Mouse (Mus musculus) forebrain, postnatal 0 days (tissue): ENCODE measurements around the gene Abhd14b. TPM values are rescaled to one million over a fixed set of nuclear protein-coding genes. Genes with fewer than 3 reads are reported as not detected.

Experiments used
- ATAC-seq: fragments of 200-750 bp; cut with Nextera tagmentation; 2 replicates; pipeline ENCODE4 v1.8.0; 2017; ENCODE audit warnings: mild to moderate bottlenecking, moderate library complexity
- DNase-seq: peaks from one replicate; pipeline ENCODE4 v3.0.0-alpha.2; 2015
- H3K27ac ChIP-seq: fragments of 300-500 bp; sonication (generic); 2 replicates; pipeline ENCODE4 v1.5.1; 2014; ENCODE audit warnings: low read depth, mild to moderate bottlenecking, antibody characterized with exemption, low read length, moderate library complexity, mixed read lengths
- H3K27me3 ChIP-seq: fragments of 300-500 bp; sonication (generic); 2 replicates; pipeline ENCODE4 v1.6.1; 2014; ENCODE audit warnings: mild to moderate bottlenecking, low read length, mixed read lengths; ENCODE audit not compliant: insufficient read depth
- H3K36me3 ChIP-seq: fragments of 300-500 bp; sonication (generic); 2 replicates; pipeline ENCODE4 v1.6.1; 2014; ENCODE audit warnings: mild to moderate bottlenecking, moderate library complexity; ENCODE audit not compliant: insufficient read depth
- H3K4me1 ChIP-seq: fragments of 300-500 bp; sonication (generic); 2 replicates; pipeline ENCODE4 v1.6.1; 2014; ENCODE audit warnings: antibody characterized with exemption; ENCODE audit not compliant: insufficient read depth
- H3K4me2 ChIP-seq: fragments of 300-500 bp; sonication (generic); 2 replicates; pipeline ENCODE4 v1.6.1; 2014; ENCODE audit warnings: low read depth, mild to moderate bottlenecking, moderate library complexity
- H3K4me3 ChIP-seq: fragments of 300-500 bp; sonication (generic); 2 replicates; pipeline ENCODE4 v1.5.1; 2014; ENCODE audit warnings: low read depth, low read length, mixed read lengths
- H3K9ac ChIP-seq: fragments of 300-500 bp; sonication (generic); 2 replicates; pipeline ENCODE4 v1.6.1; 2014; ENCODE audit warnings: mild to moderate bottlenecking
- H3K9me3 ChIP-seq: fragments of 300-500 bp; sonication (generic); 2 replicates; pipeline ENCODE4 v1.6.1; 2016; ENCODE audit warnings: low read length
- CTCF ChIP-seq: sonication (generic); IDR thresholded peaks from 2 replicates; pipeline ENCODE4 v1.5.1; 2016; ENCODE audit warnings: antibody characterized with exemption, control low read depth, low read depth
- WGBS: fragments of 180-500 bp; shearing (Covaris S2); extraction: QIAGEN DNeasy Blood & Tissue Kit; methylation state at CpG from one replicate; pipeline ENCODE4 v1.1.7; 2014; 5-methylcytosine and 5-hydroxymethylcytosine counted together
- polyA plus RNA-seq: library from polyadenylated mRNA; unstranded; fragments of >200 nt; fragmentation: Nextera tagmentation; extraction: Ambion mirVana; gene quantifications from 2 replicates; pipeline ENCODE4 v1.2.1, GENCODE M21; 2015
- total RNA-seq: library from RNA; depleted of rRNA; stranded (reverse); fragments of >200 nt; gene quantifications from 2 replicates; pipeline ENCODE4 v1.2.3, GENCODE M21; 2014

The Abhd14b gene
- total and polyA plus RNA-seq, 2 experiments from 2014 or later = 7.6 to 13.8 TPM

GRCm38 (mm10) chr9:106406443-106407078 is 40.7 kb upstream of the Abhd14b start:
- Histone ChIP-seq H3K4me3 (no peak overlapping the region), H3K36me3 (no peaks in the 10 kb centered on the region), H3K4me1 (no peaks in the 10 kb centered on the region), H3K9ac (no peak overlapping the region), H3K4me2 (no peak overlapping the region), H3K27me3 (no peaks in the 10 kb centered on the region), H3K9me3 (no peaks in the 10 kb centered on the region), H3K27ac (no peak overlapping the region)
- 52% methylated on average over 8 of the region's 8 CpGs for WGBS
- DNase-seq (no peak), ATAC-seq (no peak)
- TF ChIP-seq CTCF = no peak

GRCm38 (mm10) chr9:106409096-106409495 is 38.2 kb upstream of the Abhd14b start:
- Histone ChIP-seq H3K4me2 (no peak overlapping the region), H3K36me3 (no peaks in the 10 kb centered on the region), H3K9ac (no peak overlapping the region), H3K4me1 (no peaks in the 10 kb centered on the region), H3K27me3 (no peaks in the 10 kb centered on the region), H3K4me3 (no peak overlapping the region), H3K9me3 (no peaks in the 10 kb centered on the region), H3K27ac (no peak overlapping the region)
- 96% methylated on average over 4 of the region's 4 CpGs for WGBS
- ATAC-seq (no peak), DNase-seq (no peak)
- TF ChIP-seq CTCF = peak; percentile 22; the same call in 1 of the 2 replicates

GRCm38 (mm10) chr9:106410086-106410650 is 37.1 kb upstream of the Abhd14b start:
- Histone ChIP-seq H3K4me2 (no peak overlapping the region), H3K27ac (no peak overlapping the region), H3K27me3 (no peaks in the 10 kb centered on the region), H3K36me3 (no peaks in the 10 kb centered on the region), H3K4me3 (no peak overlapping the region), H3K9me3 (no peaks in the 10 kb centered on the region), H3K9ac (no peak overlapping the region), H3K4me1 (no peaks in the 10 kb centered on the region)
- ATAC-seq = no peak
- WGBS = 34% methylated on average over 2 of the region's 2 CpGs
- TF ChIP-seq CTCF = no peak
- DNase-seq = no peak

GRCm38 (mm10) chr9:106411091-106411594 is 36.1 kb upstream of the Abhd14b start:
- no peak for TF ChIP-seq CTCF
- DNase-seq (no peak), ATAC-seq (no peak)
- no peak overlapping the region for H3K4me3 ChIP-seq
- H3K4me1 ChIP-seq = no peaks in the 10 kb centered on the region
- no peak overlapping the region for H3K4me2 ChIP-seq
- H3K27ac ChIP-seq = no peak overlapping the region
- WGBS = 74% methylated on average over 9 of the region's 9 CpGs
- H3K9me3 ChIP-seq = no peaks in the 10 kb centered on the region
- H3K36me3 ChIP-seq = no peaks in the 10 kb centered on the region
- H3K9ac ChIP-seq = no peak overlapping the region
- no peaks in the 10 kb centered on the region for H3K27me3 ChIP-seq

GRCm38 (mm10) chr9:106411729-106412128 is 35.5 kb upstream of the Abhd14b start:
- Histone ChIP-seq H3K4me2 (no peak overlapping the region), H3K27ac (no peak overlapping the region), H3K9ac (no peak overlapping the region), H3K9me3 (no peaks in the 10 kb centered on the region), H3K4me1 (no peaks in the 10 kb centered on the region), H3K4me3 (no peak overlapping the region), H3K36me3 (no peaks in the 10 kb centered on the region), H3K27me3 (no peaks in the 10 kb centered on the region)
- TF ChIP-seq CTCF = no peak
- 83% methylated on average over 6 of the region's 6 CpGs for WGBS
- ATAC-seq = no peak
- DNase-seq = no peak

- no peak for TF ChIP-seq CTCF
- Histone ChIP-seq H3K4me1 (peaks cover 3% of the 10 kb centered on the region; the same call in 1 of the 2 replicates), H3K27ac (no peak overlapping the region), H3K27me3 (no peaks in the 10 kb centered on the region), H3K36me3 (no peaks in the 10 kb centered on the region), H3K9me3 (no peaks in the 10 kb centered on the region), H3K4me2 (no peak overlapping the region), H3K4me3 (no peak overlapping the region), H3K9ac (no peak overlapping the region)
- ATAC-seq (no peak), DNase-seq (no peak)
- WGBS = 71% methylated on average over 3 of the region's 3 CpGs
Observed at GRCm38 (mm10) chr9:106412210-106412609, 35.0 kb upstream of the Abhd14b start.

- no peak for TF ChIP-seq CTCF
- ATAC-seq = no peak
- no peak overlapping the region for H3K4me2 ChIP-seq
- no peaks in the 10 kb centered on the region for H3K36me3 ChIP-seq
- H3K4me3 ChIP-seq = no peak overlapping the region
- 80% methylated on average over 5 of the region's 5 CpGs for WGBS
- H3K27me3 ChIP-seq = no peaks in the 10 kb centered on the region
- DNase-seq = no peak
- H3K27ac ChIP-seq = no peak overlapping the region
- H3K9me3 ChIP-seq = no peaks in the 10 kb centered on the region
- peaks cover 17% of the 10 kb centered on the region for H3K4me1 ChIP-seq
- no peak overlapping the region for H3K9ac ChIP-seq
Observed at GRCm38 (mm10) chr9:106413606-106414005, 33.7 kb upstream of the Abhd14b start.
